Mouse (Mus musculus) kidney, adult 8-10 months (tissue): ENCODE results near the gene Cdc16.
"Not testable (repeated sequence)": the region's sequence is repeated elsewhere in the genome, so short reads cannot be mapped to it uniquely, and the experiment has no call there.

Experiments
- DNase-seq, 2 experiments: peaks; one replicate each; pipeline ENCODE4 v3.0.0; 2022

Cdc16 gene

GRCm38 (mm10) chr8:13756982-13757804, at the start of gene Cdc16:
TSS of gene Cdc16 (plus strand) at chr8:13757676.
- peak; percentile 82 to 89 for DNase-seq

- no peak for DNase-seq
These were observed 49.0 kb upstream of the Cdc16 start for GRCm38 (mm10) chr8:13708514-13708913.

GRCm38 (mm10) chr8:13718980-13719379, 38.5 kb upstream of the Cdc16 start:
- no peak for DNase-seq

GRCm38 (mm10) chr8:13725722-13726121, 31.8 kb upstream of the Cdc16 start:
- DNase-seq: peak; percentile 11 to 52

- DNase-seq: no peak
These were observed 29.9 kb upstream of the Cdc16 start for GRCm38 (mm10) chr8:13727469-13728094.

- DNase-seq: peak; percentile 31
These were observed 17.1 kb upstream of the Cdc16 start for GRCm38 (mm10) chr8:13740323-13740770.

GRCm38 (mm10) chr8:13740817-13741613, 16.5 kb upstream of the Cdc16 start:
- no peak for DNase-seq

- DNase-seq: not testable (repeated sequence)
These were observed 11.3 kb upstream of the Cdc16 start for GRCm38 (mm10) chr8:13746212-13746611.

- DNase-seq: no peak
These were observed 9.8 kb upstream of the Cdc16 start for GRCm38 (mm10) chr8:13747626-13748025.

- DNase-seq: peak; percentile 48 to 83
These were observed 3.8 kb upstream of the Cdc16 start for GRCm38 (mm10) chr8:13753680-13754079.

- no peak for DNase-seq
These were observed 996 bp upstream of the Cdc16 start for GRCm38 (mm10) chr8:13756480-13756879.

GRCm38 (mm10) chr8:13757805-13758727, 590 bp downstream of the Cdc16 start:
- DNase-seq: peak; percentile 26 to 37

- no peak for DNase-seq
These were observed 11.7 kb downstream of the Cdc16 start for GRCm38 (mm10) chr8:13769206-13769605.

GRCm38 (mm10) chr8:13780536-13780935, 23.1 kb downstream of the Cdc16 start:
- no peak for DNase-seq

- peak; percentile 89 to 90 for DNase-seq
These were observed 27.8 kb downstream of the Cdc16 start, which contains the start of gene Upf3a for GRCm38 (mm10) chr8:13785250-13785763. TSS of gene Upf3a (plus strand) at chr8:13785615.

GRCm38 (mm10) chr8:13785764-13786299, 28.4 kb downstream of the Cdc16 start:
- peak; percentile 92 to 96 for DNase-seq

GRCm38 (mm10) chr8:13789606-13790005, 32.1 kb downstream of the Cdc16 start:
- no peak for DNase-seq

GRCm38 (mm10) chr8:13793097-13793745, 35.7 kb downstream of the Cdc16 start:
- DNase-seq: no peak

GRCm38 (mm10) chr8:13793746-13794101, 36.2 kb downstream of the Cdc16 start:
- DNase-seq: peak in 1 of 2 experiments; percentile 11

GRCm38 (mm10) chr8:13797676-13798075, 40.2 kb downstream of the Cdc16 start:
- no peak for DNase-seq

GRCm38 (mm10) chr8:13799566-13799965, 42.1 kb downstream of the Cdc16 start:
- DNase-seq: no peak
